Mouse (Mus musculus) forebrain, embryonic 12.5 days (tissue): Measurements from ENCODE around the gene Pkd1l1. TPM values are rescaled to one million over a fixed set of nuclear protein-coding genes. Genes with fewer than 3 reads are reported as not detected.

Experiments used
- ATAC-seq: fragments of 200-750 bp; cut with Nextera tagmentation; 2 replicates; pipeline ENCODE4 v1.8.0; 2017; ENCODE audit warnings: moderate TSS enrichment; ENCODE audit not compliant: low FRiP score
- H3K27ac ChIP-seq: fragments of 300-500 bp; sonication (generic); 2 replicates; pipeline ENCODE4 v1.5.1; 2016; ENCODE audit warnings: mild to moderate bottlenecking
- H3K27me3 ChIP-seq: fragments of 300-500 bp; sonication (generic); 2 replicates; pipeline ENCODE4 v1.6.1; 2016; ENCODE audit warnings: mild to moderate bottlenecking
- H3K36me3 ChIP-seq: fragments of 300-500 bp; sonication (generic); replicated peaks from 2 replicates; pipeline ENCODE4 v1.6.1; 2016; ENCODE audit warnings: mild to moderate bottlenecking
- H3K4me1 ChIP-seq: fragments of 300-500 bp; sonication (generic); 2 replicates; pipeline ENCODE4 v1.6.1; 2016
- H3K4me2 ChIP-seq: fragments of 300-500 bp; sonication (generic); 2 replicates; pipeline ENCODE4 v1.6.1; 2016; ENCODE audit warnings: mild to moderate bottlenecking, moderate library complexity
- H3K4me3 ChIP-seq: fragments of 300-500 bp; sonication (generic); replicated peaks from 2 replicates; pipeline ENCODE4 v1.5.1; 2016; ENCODE audit warnings: mild to moderate bottlenecking
- H3K9ac ChIP-seq: fragments of 300-500 bp; sonication (generic); 2 replicates; pipeline ENCODE4 v1.6.1; 2016; ENCODE audit warnings: mild to moderate bottlenecking
- H3K9me3 ChIP-seq: fragments of 300-500 bp; sonication (generic); 2 replicates; pipeline ENCODE4 v1.6.1; 2016
- WGBS: fragments of 180-500 bp; shearing (Covaris S2); methylation state at CpG from one replicate; pipeline ENCODE4 v1.1.7; 2016; 5-methylcytosine and 5-hydroxymethylcytosine counted together
- polyA plus RNA-seq: library from polyadenylated mRNA; unstranded; fragments of >200 nt; fragmentation: Nextera tagmentation; extraction: Ambion mirVana; gene quantifications from 2 replicates; pipeline ENCODE4 v1.2.1, GENCODE M21; 2016

Gene Pkd1l1
- polyA plus RNA-seq, result 0.05 and 0.10 TPM in 2 replicates

DNA sequence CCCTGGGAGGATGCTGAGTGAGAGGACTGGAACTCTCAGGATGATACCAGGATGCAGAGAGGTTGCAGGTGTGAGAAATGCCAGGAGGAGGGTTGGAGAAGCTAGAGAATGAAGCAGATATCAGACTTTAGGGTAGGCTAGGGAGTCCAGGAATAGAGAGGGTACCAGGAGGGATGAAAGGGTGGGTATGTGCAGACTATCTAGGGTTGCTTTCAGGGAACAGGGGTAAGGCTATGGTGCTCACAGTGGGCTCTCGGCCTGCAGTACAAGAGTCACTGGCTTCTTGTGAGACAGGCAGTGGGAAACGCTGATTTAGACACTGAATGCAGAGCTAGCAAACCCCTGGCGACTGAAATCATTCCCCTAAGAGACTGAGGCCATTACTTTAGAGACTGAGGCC, at the start of gene Pkd1l1:
Gene Pkd1l1 (minus strand): TSS at position 101 of the 400 bp plus-strand sequence.
- Histone ChIP-seq H3K9ac (no peak within 1 kb of the TSS), H3K27me3 (no peaks in the 10 kb centered on the region), H3K4me1 (no peaks in the 10 kb centered on the region), H3K4me2 (no peak within 1 kb of the TSS), H3K27ac (no peak within 1 kb of the TSS), H3K36me3 (no peaks in the 10 kb centered on the region), H3K9me3 (no peaks in the 10 kb centered on the region), H3K4me3 (no peak within 1 kb of the TSS)
- WGBS, result 59% methylated on average over 3 of the region's 3 CpGs
- no peak for ATAC-seq

DNA sequence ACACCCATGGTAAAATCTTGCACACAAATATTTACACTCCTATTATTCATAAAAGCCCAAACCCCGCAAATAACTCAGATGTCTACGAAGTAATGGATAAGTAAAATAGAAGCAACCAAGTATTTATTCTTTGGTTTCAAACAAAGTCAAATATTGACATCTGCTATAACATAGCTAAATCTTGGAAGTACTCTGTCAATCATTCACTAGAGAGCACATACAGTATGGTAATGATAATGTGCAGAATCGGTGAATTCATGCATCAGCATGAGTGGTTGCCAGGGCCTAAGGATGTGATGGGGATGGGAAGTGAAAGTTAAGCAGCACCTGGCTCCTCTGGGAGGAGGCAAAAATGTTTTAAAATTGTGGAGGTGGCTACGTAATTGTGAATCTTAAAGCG, 47.1 kb upstream of the Pkd1l1 start:
- WGBS, result 94% methylated on average over 5 of the region's 5 CpGs

DNA sequence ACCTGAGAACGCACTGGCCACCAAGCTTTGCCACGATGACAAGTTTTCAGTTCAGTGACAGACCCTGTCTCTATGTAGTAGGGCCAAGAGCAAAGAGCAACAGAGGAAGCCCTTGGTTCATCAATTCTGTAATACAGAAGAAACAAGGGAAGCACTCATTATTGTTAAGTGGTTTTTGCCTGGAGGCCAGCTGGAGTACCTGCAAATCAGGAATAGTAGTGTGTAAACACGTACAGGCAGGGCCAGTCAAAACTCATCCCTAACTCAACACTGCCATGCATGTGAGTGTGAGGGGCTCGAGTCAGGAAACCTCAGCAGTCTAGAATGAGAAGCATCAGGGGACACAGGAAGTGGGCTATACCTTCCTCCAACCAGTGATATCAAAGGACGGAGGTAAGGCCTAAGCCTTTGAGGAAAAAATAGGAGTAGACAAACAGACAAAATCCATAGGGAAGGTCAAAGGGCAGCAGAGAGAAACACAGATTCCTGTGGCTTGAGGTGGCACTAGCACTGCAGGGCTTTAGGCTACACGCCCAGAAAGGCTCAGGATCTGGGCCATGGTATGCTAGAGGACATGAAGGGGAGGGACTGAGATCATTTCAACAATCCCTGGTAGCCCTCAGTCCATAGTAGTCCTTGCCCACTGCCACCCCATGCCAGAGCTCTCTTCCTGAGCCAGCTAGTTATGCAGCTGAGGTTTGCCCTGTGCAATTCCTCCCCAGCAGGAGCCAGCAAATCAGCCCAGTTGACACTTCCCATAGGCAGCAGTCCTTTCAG, 45.6 kb upstream of the Pkd1l1 start:
- no peaks in the 10 kb centered on the region for H3K9me3 ChIP-seq
- H3K4me3 ChIP-seq, result no peak overlapping the region
- no peak overlapping the region for H3K9ac ChIP-seq
- ATAC-seq, result no peak
- H3K4me1 ChIP-seq, result no peaks in the 10 kb centered on the region
- H3K36me3 ChIP-seq, result no peaks in the 10 kb centered on the region
- no peak overlapping the region for H3K27ac ChIP-seq
- 82% methylated on average over 6 of the region's 6 CpGs for WGBS
- H3K27me3 ChIP-seq, result no peaks in the 10 kb centered on the region
- no peak overlapping the region for H3K4me2 ChIP-seq

More for the DNA sequence above, 47.1 kb upstream of the Pkd1l1 start:
- H3K9ac ChIP-seq, result no peak overlapping the region
- ATAC-seq, result no peak
- H3K9me3 ChIP-seq, result no peaks in the 10 kb centered on the region
- no peaks in the 10 kb centered on the region for H3K27me3 ChIP-seq
- no peak overlapping the region for H3K4me2 ChIP-seq
- no peak overlapping the region for H3K27ac ChIP-seq
- no peaks in the 10 kb centered on the region for H3K36me3 ChIP-seq
- no peaks in the 10 kb centered on the region for H3K4me1 ChIP-seq
- no peak overlapping the region for H3K4me3 ChIP-seq

DNA sequence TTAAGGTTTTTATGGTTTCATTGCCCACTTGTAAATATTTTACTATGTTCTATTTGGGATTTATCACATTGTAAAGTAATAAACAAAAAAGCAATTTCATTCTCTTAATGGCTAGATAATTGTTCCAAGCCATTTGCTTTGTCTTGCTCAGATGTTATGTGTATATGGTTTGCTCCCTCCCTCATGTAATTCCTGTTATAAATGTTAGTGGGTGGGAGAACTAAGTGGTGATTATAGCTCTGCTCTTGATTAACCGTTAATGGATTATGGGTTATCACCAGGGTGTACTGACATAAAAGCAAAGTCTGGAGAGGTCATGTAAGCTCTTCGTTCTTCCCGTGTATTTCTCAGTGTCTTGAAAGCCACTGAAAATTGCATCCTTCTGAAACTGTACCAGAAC, 41.7 kb upstream of the Pkd1l1 start:
- H3K27me3 ChIP-seq, result no peaks in the 10 kb centered on the region
- H3K9me3 ChIP-seq, result no peaks in the 10 kb centered on the region
- 87% methylated on average over 3 of the region's 3 CpGs for WGBS
- no peaks in the 10 kb centered on the region for H3K36me3 ChIP-seq
- H3K4me2 ChIP-seq, result no peak overlapping the region
- no peak overlapping the region for H3K27ac ChIP-seq
- H3K4me3 ChIP-seq, result no peak overlapping the region
- no peak overlapping the region for H3K9ac ChIP-seq
- H3K4me1 ChIP-seq, result peaks cover 7% of the 10 kb centered on the region
- no peak for ATAC-seq

DNA sequence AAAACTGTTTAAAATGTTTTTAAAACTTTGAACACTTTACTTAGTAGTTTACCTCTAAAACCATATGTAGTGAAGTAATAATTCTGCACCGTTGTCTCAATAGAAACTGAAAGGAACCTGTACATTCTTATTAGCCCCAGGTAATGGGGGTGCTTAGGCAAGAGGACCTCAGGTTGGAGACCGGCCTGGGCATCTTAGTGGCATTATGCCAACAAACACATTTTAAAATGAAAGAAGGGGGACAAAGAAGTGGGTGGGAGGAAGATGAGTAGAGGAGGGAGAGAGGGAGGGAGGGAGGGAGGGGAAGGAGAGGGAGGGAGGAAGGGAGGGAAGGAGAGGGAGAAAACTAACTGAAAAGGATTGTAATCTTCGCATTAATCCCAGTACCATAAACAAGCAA, 38.3 kb upstream of the Pkd1l1 start:
- no peaks in the 10 kb centered on the region for H3K9me3 ChIP-seq
- no peaks in the 10 kb centered on the region for H3K27me3 ChIP-seq
- WGBS, result 0% methylated on average over 3 of the region's 3 CpGs
- peaks cover 17% of the 10 kb centered on the region for H3K4me1 ChIP-seq
- H3K9ac ChIP-seq, result peak overlapping the region; percentile 80
- peak; percentile 57 for ATAC-seq
- peak overlapping the region; percentile 75 for H3K4me2 ChIP-seq
- peak overlapping the region; percentile 87; the same call in 1 of the 2 replicates for H3K27ac ChIP-seq
- peaks cover 9% of the 10 kb centered on the region; the same call in 1 of the 2 replicates for H3K36me3 ChIP-seq
- H3K4me3 ChIP-seq, result peak overlapping the region; percentile 68

DNA sequence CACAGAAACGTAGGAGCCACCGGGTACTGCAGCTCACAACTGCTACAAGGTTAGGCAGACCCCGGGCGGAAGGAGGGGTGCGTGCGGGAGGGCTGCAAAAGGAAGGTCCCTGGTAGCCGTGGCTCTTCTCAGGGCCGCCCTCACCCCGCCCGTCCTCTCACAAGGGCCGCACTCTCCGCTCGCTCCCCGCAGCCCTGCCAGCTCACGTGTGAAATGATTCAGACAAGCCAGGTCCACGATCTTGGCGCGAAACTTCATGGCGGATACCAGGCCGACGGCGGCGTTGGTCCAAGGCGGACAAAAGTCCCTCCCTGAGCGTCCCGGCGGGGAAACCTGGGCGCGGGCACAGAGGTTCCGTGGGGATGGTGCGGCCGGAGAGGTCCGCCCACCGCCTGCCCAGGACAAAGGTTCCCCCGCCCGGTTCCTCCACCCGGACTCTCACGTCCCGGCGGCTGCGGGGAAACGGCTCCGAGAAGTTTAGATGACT, 37.8 kb upstream of the Pkd1l1 start, which contains the start of gene Hus1:
Gene Hus1 (minus strand): TSS at position 339 of the 487 bp plus-strand sequence.
- Histone ChIP-seq H3K9ac (peak within 1 kb of the TSS; percentile 80), H3K4me2 (peak within 1 kb of the TSS; percentile 75), H3K9me3 (no peaks in the 10 kb centered on the region), H3K4me1 (peaks cover 17% of the 10 kb centered on the region), H3K27ac (peak within 1 kb of the TSS; percentile 87), H3K36me3 (peaks cover 12% of the 10 kb centered on the region; the same call in 1 of the 2 replicates), H3K4me3 (peak within 1 kb of the TSS; percentile 68), H3K27me3 (no peaks in the 10 kb centered on the region)
- under 1% methylated on average over 43 of the region's 43 CpGs for WGBS
- ATAC-seq, result peak; percentile 95

DNA sequence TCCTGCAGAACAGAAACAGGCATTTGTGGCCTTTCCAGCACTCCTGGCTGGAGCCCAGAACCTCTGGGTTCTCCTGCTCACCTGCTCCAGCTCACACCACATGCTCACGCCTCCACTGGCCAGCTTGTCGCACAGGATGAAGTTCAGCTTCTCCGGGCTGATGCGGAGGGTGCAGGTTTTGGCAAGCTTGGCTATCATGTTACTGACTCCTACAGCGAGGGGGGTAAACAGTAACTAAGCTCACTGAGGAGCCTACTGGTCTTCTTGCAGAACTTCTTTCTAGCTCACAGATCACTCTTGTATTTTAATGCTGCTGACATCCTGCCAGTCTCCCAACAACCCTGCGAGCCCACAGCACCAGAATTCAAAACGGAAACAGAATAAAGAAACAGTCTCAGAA, 37.4 kb upstream of the Pkd1l1 start:
- peak overlapping the region; percentile 87 for H3K27ac ChIP-seq
- 0% methylated on average over 7 of the region's 7 CpGs for WGBS
- peak overlapping the region; percentile 75 for H3K4me2 ChIP-seq
- no peaks in the 10 kb centered on the region for H3K9me3 ChIP-seq
- H3K9ac ChIP-seq, result peak overlapping the region; percentile 80
- peak overlapping the region; percentile 68 for H3K4me3 ChIP-seq
- H3K27me3 ChIP-seq, result no peaks in the 10 kb centered on the region
- ATAC-seq, result peak; percentile 65
- peaks cover 15% of the 10 kb centered on the region for H3K36me3 ChIP-seq
- peaks cover 17% of the 10 kb centered on the region for H3K4me1 ChIP-seq

DNA sequence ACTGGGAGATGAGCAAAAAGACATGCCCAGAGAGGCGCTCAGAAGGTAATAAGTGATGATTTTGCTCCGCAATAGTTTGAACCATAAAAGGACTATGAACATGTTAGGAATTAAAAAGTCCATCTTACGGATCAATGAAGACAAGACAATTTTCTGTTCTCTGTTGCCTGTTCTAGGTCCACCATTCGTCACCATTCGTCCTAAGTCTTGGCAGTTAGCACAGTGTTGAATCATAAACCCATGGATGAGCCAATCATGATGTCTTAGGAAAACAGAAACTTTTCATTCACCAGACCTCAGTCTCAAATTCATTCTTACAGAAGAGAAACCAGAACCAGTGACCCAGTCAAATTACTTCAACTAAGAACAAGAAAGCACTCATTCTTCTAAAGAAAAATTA, 35.7 kb upstream of the Pkd1l1 start:
- 96% methylated on average over 5 of the region's 5 CpGs for WGBS
- H3K36me3 ChIP-seq, result peaks cover 32% of the 10 kb centered on the region

DNA sequence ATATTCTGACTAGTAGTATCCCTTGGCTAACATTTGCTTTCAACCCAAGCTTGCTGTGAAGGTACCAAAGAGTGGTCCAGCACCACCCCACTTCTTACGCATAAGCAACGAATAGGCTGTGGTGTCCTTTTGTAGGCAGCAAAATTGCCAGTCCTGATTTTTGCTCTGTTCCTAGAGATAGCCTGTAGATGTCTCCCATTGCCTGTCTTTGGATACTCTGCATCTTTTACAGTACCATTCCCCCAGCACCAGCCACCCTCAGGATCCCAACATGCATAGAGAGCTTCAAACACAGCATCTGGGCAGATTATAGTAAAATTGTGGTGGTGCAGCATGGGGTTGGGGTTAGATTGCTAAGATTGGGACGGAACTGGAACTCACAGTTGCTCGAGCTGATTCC, 15.0 kb upstream of the Pkd1l1 start:
- Histone ChIP-seq H3K4me2 (no peak overlapping the region), H3K27me3 (no peaks in the 10 kb centered on the region; the same call in 1 of the 2 replicates), H3K4me1 (0 out of 2 replicates have a peak, but pooled peaks cover 6% of the 10 kb centered on the region), H3K9me3 (no peaks in the 10 kb centered on the region), H3K36me3 (peaks cover 24% of the 10 kb centered on the region), H3K4me3 (no peak overlapping the region), H3K9ac (no peak overlapping the region), H3K27ac (no peak overlapping the region)
- ATAC-seq, result no peak
- 71% methylated on average over 4 of the region's 4 CpGs for WGBS

More for the DNA sequence above, 35.7 kb upstream of the Pkd1l1 start:
- ATAC-seq, result no peak
- H3K4me2 ChIP-seq, result no peak overlapping the region
- H3K27ac ChIP-seq, result no peak overlapping the region
- H3K4me3 ChIP-seq, result no peak overlapping the region
- no peak overlapping the region for H3K9ac ChIP-seq
- peaks cover 17% of the 10 kb centered on the region for H3K4me1 ChIP-seq
- no peaks in the 10 kb centered on the region for H3K27me3 ChIP-seq
- no peaks in the 10 kb centered on the region for H3K9me3 ChIP-seq

DNA sequence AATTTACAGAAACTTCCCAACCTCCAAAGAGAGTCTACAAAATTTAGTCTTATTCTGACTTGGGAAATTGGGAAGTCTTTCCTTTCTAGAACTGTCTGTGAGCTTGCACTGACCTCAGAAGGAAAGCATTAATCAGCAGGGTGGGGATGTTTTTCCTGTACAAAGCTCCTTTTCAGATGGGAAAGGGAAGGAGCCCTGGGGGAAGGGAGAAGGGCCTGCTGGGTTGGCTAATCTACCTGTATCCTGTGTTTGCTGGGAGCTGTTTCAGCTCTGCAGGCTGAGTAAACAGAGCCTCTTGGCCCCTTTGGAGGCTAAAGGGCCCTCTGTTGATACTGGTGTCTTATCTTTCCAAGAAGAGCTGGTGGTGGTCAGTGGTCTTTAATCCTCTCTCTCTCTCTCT, 13.0 kb upstream of the Pkd1l1 start:
- Histone ChIP-seq H3K9me3 (no peaks in the 10 kb centered on the region), H3K4me1 (0 out of 2 replicates have a peak, but pooled peaks cover 6% of the 10 kb centered on the region), H3K27ac (no peak overlapping the region), H3K4me3 (no peak overlapping the region), H3K9ac (no peak overlapping the region), H3K27me3 (no peaks in the 10 kb centered on the region; the same call in 1 of the 2 replicates), H3K4me2 (no peak overlapping the region), H3K36me3 (0 out of 2 replicates have a peak, but pooled peaks cover 6% of the 10 kb centered on the region)
- no peak for ATAC-seq

DNA sequence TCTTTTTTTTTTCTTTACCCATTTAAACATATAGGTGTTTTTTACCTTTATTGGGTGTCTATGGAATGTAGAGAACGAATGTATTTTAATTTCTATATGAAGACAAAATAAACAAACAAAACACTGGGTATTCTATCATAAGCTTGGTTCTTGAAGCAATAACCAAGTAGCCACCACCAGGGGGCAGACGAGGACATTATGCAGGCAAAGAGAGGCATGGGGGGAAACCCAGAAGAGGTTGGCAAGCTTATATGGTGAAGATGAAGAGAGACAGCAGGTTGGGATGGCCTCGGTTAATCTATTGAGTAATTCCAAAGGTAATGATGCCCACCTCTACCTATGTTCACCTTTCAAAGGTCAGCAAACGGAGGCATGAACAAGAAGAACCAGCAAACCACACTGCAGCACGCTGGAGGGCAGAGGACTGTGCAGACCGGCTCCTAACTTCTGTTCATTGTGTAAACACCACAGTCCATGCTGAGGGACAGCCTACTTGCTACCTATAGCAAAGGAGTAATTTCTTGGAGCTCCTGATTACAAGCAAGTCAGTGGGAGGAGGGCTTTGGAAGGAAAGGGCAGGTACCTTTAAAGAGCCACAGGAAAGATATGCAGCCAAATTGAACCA, 10.3 kb upstream of the Pkd1l1 start:
- Histone ChIP-seq H3K4me1 (0 out of 2 replicates have a peak, but pooled peaks cover 6% of the 10 kb centered on the region), H3K27me3 (no peaks in the 10 kb centered on the region; the same call in 1 of the 2 replicates), H3K4me3 (no peak overlapping the region), H3K36me3 (no peaks in the 10 kb centered on the region), H3K4me2 (no peak overlapping the region), H3K9ac (no peak overlapping the region), H3K9me3 (no peaks in the 10 kb centered on the region), H3K27ac (no peak overlapping the region)
- 46% methylated on average over 6 of the region's 6 CpGs for WGBS
- peak; percentile 53; the same call in 1 of the 2 replicates for ATAC-seq

DNA sequence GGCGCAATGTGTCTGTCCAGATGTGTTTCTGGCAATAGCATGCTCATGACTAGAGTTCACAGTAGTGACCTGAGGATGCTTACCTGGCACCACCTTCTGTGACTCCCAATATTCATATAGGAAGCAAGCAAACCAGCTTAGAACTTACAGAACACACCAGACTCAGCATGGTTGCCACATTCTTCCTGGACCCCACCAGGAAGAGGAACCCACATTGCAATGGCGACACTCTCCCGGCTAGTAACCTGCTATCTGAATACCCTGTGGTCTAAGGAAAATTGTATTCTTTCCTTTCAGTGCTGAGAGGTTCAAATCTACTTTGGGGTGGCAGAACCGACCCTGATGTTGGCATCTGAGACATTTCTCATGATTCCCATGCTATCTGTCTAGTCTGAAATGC, 5.1 kb upstream of the Pkd1l1 start:
- Histone ChIP-seq H3K27ac (no peak overlapping the region), H3K9me3 (no peaks in the 10 kb centered on the region), H3K4me2 (no peak overlapping the region), H3K4me1 (no peaks in the 10 kb centered on the region), H3K27me3 (no peaks in the 10 kb centered on the region), H3K4me3 (no peak overlapping the region), H3K36me3 (no peaks in the 10 kb centered on the region), H3K9ac (no peak overlapping the region)
- WGBS, result 84% methylated on average over 4 of the region's 4 CpGs
- ATAC-seq, result no peak
